Mouse (Mus musculus): ENCODE measurements around the gene Yif1a.

The Yif1a gene

DNA sequence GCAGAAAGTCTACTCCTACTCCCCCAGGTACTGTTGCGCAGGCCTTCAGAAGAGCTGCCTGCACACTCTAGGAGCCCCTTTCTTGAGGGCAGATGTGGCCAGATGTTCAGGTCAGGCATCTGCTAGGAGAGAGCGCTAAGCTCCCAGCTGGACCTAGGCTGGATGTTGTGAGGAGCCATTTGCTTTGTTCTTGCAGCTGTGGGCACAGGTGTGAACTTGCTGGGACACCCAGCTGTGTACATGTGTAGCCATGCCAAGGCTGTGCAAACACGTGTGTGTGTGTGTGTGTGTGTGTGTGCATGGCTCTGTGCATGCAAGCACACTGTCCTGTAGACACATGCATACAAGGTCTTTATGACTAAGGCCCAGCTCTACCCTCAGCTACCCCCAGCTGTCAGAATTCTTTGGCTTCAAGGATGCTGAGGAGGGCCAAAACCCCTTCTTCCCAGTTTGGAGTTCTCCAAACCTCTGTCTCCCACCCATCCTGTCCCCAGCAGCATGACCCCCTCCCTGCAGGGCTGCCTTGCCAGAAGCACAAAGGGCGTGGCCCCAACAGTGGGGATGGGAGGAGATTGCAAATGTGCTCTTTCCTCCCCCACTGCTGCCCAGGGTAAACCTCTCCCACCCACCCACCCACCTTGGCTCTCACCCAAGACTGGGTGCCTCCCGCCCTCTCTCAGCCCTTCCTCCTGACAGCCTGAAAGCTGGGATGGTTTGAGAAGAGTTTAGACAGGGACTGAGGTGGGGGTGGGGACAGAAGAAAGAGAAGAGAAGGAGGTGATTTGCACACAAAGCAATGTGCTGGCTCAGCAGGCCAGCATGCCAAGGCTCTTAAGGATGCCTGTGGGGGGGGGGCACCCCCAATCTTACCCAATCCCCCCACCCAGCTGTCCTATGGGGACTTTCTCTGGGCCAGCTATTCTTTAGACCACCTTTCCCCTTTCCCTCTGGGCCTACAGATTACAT is 27.7 kb upstream of the Yif1a start:
- in situ Hi-C loops (cut with MboI) = no loop called here

DNA sequence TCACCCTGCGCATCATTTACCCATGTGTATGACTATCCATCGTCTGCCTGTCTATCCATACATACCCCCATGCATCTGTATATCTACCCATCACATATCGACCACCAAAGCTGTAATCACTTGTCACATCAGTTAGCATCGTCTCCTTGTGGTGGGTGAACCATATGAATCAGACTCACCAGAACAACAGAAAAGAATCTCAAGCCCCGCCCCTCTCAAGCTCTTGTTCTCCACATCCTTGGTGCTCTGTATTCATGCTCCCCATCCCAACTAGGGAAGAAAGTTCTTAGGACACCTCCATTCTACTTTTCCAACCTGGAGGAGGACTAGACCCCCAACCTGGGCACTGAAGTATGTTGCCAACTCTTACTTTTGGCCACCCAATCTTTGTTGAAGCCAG is 26.3 kb upstream of the Yif1a start:
- in situ Hi-C loops (cut with MboI) = no loop called here

DNA sequence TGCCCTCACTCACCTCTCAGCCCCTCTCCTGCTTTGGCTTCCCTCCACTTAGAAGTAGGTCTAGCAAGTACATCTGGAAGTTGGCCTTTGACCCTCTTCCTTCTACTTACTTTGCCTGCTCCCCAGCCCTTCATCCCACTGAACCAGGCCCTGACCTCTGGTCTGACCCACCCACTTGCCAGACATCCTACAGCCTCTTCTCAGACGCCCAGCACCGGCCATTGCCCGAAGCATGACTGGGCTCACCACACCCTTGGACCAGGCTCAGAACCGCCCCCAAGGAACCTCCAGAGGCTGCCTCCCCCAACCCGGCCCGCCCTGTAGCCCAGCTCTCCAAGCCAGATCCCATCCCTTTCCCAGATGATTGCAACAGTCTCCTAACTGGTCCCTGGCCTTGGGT is 25.9 kb upstream of the Yif1a start:
- in situ Hi-C loops (cut with MboI) = no loop called here

DNA sequence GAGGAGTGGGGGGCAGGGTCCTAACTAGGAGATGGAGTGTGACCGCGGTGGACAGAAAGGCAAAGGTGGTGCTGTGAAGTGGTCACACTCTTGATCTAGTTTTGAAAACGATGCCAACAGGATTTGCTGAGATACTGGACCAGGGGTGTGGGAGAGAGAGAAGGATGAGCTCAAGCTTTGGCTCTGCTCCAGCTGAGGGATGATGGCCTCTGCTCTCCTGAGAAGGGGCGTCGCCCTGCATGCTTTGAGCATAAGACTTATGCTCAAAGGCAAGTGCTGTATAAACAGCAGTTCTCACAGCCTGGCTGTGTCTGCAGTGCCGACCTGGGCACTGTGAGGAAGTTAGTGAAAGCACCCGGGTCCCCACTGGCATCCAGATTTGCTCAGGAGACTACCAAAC is 23.2 kb upstream of the Yif1a start:
- in situ Hi-C loops (cut with MboI) = no loop called here

DNA sequence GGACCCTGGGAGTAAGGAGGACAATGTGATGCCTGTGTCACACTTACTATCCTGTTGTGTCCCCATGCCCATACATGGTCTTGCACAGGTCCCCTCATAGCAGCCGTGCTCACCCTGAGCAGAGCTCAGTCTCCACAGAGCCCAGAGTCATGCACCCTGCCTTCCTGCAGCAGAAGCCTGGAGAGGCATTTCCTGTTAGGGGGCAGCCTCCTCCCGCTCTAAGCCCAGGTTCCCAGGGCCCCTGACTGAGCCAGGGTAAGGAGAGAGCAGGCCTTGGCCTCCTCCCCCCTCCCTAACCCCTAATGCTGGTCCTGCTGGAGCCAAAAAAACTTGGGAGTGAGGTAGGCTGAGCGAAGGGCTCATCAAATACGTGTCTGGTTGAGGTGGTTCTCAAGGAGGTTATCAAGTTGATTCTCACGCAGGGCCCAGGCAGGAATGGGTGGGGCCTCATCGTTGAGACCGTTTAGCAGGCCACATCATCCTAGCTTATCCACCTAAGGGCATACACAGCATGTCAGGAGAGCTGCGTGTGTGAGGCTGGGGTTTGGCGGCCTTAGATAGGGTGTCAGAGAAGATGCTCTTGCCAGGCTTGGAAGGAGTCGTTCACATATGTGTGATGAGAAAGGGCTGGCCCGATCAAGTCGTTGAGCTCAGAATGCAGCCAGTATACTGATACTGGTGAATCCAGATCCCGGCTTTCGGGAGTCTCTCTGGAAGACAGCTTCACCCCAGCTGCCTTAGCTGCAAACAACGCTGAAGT is 21.1 kb upstream of the Yif1a start:
- in situ Hi-C loops (cut with MboI) = no loop called here

DNA sequence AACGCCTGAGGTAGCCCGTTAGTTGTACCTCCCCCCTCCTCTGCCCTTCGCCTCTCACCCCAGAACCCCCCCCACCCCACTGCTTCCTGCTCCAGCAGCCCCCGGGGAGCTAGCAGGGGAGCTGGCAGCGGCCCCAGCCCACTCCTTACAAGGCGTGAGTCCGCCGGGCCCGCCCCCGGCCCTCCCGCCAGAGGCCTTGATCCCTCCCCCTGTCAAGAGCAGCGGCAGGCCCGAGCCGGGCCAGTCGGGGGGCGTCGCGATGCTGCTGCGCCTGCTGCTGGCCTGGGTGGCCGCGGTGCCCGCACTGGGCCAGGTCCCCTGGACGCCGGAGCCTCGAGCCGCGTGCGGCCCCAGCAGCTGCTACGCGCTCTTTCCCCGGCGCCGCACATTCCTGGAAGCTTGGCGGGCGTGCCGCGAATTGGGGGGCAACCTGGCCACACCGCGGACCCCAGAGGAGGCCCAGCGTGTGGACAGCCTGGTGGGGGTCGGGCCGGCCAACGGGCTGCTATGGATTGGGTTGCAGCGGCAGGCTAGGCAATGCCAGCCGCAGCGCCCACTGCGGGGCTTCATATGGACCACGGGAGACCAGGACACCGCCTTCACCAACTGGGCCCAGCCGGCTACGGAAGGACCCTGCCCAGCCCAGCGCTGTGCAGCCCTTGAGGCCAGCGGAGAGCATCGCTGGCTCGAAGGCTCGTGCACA is 20.3 kb upstream of the Yif1a start, which contains the start of gene Cd248:
Gene Cd248 (plus strand): TSS at position 212 of the 703 bp plus-strand sequence.
- in situ Hi-C loops (cut with MboI) = no loop called here

DNA sequence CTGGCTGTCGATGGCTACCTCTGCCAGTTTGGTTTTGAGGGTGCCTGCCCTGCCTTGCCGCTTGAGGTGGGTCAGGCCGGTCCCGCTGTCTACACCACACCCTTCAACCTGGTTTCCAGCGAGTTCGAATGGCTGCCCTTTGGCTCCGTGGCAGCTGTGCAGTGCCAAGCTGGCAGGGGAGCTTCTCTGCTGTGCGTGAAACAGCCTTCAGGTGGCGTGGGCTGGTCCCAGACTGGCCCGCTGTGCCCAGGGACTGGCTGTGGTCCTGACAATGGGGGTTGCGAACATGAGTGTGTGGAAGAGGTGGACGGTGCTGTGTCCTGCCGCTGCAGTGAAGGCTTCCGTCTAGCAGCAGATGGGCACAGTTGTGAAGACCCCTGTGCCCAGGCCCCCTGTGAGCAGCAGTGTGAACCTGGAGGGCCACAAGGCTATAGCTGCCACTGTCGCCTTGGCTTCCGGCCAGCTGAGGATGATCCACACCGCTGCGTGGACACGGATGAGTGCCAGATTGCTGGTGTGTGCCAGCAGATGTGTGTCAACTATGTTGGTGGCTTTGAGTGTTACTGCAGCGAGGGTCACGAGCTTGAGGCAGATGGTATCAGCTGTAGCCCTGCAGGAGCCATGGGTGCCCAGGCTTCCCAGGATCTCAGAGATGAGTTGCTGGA is 19.6 kb upstream of the Yif1a start:
- in situ Hi-C loops (cut with MboI) = no loop called here

DNA sequence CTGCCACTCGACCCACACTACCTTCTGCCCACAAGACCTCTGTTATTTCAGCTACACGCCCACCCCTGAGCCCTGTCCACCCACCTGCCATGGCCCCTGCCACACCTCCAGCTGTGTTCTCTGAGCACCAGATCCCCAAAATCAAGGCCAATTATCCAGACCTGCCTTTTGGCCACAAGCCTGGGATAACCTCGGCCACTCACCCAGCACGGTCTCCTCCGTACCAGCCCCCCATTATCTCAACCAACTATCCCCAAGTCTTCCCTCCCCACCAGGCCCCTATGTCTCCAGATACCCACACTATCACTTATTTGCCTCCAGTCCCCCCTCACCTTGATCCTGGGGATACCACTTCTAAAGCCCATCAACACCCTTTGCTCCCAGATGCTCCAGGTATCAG is 18.9 kb upstream of the Yif1a start:
- in situ Hi-C loops (cut with MboI) = no loop called here

DNA sequence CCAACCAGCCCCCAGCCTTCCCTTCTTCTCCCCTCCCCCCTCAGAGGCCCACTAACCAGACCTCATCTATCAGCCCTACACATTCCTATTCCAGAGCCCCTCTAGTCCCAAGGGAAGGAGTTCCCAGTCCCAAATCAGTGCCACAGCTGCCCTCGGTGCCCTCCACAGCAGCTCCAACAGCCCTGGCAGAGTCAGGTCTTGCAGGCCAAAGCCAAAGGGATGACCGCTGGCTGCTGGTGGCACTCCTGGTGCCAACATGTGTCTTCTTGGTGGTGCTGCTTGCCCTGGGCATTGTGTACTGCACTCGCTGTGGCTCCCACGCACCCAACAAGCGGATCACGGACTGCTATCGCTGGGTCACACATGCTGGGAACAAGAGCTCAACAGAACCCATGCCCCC is 18.4 kb upstream of the Yif1a start:
- in situ Hi-C loops (cut with MboI) = no loop called here

DNA sequence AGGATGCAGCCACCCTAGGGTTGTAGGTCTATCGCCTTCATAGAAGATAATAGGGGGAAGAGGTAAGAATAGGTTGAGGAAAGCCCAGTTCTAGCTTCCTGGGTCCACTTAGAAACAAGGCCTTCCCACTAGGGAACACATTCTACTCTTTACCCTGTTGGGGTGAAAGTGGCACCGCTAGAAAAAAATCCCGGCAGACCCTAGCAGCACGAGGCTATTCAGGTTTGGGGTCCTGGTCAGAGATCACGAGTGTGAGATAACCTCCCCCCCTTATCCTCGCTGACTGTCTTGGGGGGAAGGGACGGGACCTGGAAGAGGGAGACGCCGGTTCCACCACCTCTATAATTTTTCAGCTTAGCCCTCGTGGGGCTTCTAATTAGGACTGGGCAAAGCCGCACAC is 17.3 kb upstream of the Yif1a start:
- in situ Hi-C loops (cut with MboI) = no loop called here

DNA sequence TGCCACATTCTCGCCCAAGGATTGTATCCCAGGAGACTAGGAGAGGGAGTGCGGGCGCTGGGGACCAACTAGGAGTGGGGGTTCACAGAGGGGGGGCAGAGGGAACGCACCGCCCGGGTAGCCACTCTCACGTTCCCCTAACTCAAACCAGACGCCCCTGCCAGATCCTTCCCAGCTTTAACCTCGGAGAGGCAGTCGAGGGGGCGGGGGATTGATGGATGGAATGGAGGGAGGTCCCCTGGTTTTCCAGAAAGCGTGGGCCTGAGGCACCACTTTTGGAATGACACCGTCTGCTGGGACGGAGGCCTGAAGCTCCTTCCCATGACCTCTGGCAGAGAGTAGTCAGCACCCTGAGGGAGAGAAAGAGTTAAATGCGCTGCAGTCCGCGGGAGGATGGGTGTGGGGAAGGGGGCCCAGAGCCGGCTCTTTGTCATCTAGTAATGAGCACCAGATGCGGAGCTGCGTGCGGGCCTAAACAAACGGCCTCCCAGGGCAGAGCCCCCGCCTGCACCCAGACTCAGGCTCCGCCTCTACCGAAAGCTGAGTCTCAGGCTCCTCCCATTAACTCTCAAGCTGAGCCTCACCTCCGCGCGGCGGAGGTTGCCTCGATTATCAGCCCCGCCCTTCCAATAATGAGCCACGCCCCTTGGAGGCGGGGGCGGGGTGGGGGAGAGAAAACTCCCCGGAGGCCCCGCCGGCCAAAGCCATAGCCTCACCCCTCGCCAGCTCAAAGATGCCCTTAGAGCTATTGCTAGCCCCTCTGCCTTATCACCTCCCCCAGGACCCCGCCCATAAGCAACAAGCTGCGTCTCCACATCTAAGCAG is 16.6 kb upstream of the Yif1a start:
- in situ Hi-C loops (cut with MboI) = no loop called here

DNA sequence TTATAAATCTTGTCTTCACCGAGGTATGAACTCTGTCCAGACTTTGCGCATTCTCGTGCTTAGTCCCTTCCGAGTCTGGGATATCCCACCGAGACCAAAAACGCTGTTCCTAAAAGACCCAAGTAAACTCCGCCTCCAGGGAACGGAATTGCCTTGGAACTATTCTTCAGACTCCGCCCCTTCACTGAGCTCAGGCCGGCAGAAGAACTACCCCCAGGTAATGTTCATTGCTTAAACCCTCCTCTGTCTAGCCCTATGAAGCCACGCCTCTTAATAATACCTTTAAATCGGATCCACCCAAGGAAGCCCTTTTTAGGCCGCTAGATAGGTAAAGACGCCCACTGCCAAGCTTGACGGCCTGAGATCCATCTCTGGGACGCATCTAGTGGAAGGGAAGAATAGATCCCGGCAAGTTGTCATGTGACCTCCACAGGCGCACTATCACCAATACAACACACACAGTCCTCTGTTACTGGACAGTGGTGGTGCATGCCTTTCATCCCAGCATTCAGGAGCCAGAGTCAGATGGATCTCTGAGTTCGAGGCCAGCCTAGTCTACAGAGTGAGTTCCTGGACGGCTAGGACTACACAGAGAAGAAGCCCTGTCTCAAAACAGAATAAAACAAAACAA is 15.8 kb upstream of the Yif1a start:
- in situ Hi-C loops (cut with MboI) = no loop called here

DNA sequence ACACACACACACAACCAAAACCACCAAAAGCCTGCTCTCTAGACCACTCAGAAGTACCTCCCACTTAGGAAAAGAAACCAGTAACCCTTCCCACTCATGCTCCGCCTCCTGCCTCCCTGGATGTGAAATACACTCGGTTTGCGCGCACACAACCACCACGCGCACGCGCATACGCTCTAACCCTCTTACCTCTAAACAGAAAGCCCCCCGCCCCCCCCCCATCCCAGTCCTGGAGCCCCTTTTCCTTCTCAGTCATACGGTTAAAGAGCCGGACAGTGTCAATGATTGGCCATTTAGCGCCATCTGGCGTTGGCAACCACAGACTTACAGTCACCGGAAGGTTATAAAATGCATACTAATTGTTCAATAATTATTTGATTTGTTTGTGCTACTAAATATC is 15.3 kb upstream of the Yif1a start:
- in situ Hi-C loops (cut with MboI) = no loop called here

DNA sequence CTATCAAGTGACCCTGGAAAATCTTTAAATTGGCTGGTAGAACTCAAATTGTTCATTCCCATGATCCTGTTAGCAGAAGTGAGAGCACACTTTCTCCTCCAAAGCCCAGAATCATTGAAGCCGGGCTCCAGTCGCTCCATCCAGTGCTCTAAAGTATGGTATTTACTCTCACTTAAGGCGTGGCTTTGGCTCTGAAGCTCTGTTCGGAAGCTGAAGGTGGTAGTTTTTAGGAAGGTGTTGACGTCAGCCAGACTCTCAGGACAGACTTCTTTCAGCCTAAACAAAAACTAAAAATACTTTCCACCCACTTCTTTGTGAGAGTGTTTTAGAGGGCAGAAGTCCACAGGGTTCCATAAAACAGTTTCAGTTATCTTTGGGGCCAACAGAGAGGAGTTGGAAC is 14.8 kb upstream of the Yif1a start:
- in situ Hi-C loops (cut with MboI) = no loop called here

DNA sequence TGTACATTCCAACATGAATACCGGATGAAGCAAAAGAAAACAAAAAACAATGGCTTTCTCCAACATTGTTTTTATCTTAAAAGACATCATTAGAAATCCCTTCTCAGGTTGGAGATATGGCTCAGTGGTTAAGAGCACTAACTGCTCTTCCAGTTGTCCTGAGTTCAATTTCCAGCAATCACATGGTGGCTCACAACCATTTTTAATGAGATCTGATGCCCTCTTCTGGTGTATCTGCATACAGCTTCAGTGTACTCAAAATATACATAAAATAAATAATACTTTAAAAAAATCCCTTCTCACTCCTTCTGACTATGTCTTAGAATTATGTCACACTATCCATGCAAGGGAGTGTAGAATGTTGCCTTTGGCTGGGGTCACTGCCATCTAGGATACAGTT is 9.1 kb upstream of the Yif1a start:
- in situ Hi-C loops (cut with MboI) = no loop called here

DNA sequence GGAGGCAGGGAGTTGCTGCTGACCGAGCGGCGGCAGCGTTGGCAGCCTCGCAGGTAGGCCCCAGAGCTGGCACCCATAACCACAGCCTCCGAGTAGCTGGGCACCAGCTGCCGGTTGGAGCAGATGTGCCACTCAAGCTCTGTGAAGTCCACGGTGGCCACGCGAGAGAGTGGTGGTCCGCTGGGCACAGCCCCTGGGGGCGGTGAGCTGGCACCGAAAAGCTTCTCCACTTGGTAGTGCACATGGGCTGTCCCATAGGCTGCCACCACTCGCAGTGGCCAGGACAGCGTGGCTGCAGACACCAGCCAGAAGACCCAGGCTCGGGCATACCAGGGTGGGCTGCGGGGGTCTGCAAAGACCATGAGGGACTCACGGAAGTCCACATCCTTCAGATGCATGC is 6.3 kb upstream of the Yif1a start:
- in situ Hi-C loops (cut with MboI) = no loop called here

DNA sequence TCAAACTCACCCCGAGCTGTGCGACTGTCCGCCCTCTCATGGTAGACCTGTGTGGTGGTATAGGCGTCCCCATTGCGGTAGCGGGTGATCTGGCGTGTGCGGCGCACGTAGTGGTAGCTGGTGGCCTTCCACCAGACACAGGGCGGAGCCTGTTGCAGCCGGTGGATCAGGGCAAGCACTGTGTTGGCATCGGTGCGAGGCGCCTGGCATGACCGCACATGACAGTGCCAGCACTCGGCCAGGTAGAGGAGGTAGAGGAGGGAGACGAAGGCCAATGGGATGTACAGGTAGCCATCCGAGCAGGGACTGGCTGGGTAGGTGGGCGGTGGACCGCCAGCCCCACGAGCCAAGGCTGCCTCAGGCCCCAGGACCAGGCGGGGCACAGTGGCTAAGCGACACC is 5.7 kb upstream of the Yif1a start:
- in situ Hi-C loops (cut with MboI) = no loop called here

DNA sequence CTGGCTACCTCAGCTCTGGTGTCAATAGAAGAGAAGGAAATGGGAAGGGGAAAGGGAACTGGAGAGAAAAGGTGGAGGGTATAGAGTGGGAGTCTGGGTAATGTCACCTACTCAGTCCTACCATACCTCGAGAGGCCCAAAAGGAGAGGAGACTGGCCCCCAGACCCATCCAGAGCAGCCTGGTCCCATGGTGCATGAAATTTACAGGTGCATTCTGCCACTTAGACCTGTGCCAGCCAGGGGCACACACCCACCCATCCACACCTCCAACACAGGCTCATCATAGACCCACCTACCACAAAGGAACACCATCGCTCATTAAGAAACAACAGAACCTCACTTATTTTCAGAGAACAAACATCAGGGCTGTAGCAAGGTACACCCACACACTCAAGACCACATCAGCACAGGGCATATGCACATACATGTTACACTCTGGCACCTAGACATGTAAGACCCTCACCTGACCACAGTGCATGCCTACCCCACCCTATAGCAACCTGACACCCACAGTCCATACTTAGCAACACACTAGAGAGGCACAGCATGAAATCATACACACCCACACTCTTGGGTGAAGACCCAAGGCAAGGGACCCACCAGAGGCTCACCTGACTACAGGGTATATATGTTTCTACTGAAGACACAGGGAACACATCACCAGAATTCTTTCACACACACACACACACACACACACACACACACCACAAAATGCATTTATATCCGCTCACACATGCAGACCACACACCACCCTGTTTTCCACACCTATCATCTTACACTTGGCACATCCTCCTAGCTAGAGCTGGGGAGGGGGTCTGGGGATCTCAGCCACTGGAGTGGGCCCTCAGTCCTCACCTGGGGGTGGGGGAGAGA is 4.1 kb upstream of the Yif1a start:
- in situ Hi-C loops (cut with MboI) = no loop called here

DNA sequence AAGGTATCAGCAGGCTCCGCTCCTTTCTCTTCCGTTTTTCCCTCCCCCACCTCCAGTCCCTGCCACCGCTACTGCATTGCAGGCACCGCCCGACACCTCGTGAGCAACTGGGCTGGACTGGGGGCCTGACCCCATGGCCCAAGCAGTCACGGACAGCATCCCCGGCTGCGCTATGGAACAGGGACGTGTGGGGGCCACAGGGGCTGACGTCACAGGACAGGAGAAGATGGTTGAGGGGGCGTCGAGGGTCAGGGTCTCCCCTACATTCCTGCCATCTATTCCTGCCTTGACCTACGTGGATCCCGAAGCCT is 3.5 kb upstream of the Yif1a start:
- in situ Hi-C loops (cut with MboI) = no loop called here

Measured in mature B cell (primary cell).